Mouse (Mus musculus) erythroblast, embryonic 14.5 days (primary cell): ENCODE results near the gene 1700010I14Rik.

Experiments
- GATA1 ChIP-seq: IDR thresholded peaks from 2 replicates; pipeline ENCODE4 v1.6.1; 2012; ENCODE audit warnings: low read length, inconsistent platforms, mixed read lengths
- TAL1 ChIP-seq: IDR thresholded peaks from 3 replicates; pipeline ENCODE4 v1.6.1; 2012; ENCODE audit warnings: low read length, inconsistent platforms, mixed read lengths

DNA sequence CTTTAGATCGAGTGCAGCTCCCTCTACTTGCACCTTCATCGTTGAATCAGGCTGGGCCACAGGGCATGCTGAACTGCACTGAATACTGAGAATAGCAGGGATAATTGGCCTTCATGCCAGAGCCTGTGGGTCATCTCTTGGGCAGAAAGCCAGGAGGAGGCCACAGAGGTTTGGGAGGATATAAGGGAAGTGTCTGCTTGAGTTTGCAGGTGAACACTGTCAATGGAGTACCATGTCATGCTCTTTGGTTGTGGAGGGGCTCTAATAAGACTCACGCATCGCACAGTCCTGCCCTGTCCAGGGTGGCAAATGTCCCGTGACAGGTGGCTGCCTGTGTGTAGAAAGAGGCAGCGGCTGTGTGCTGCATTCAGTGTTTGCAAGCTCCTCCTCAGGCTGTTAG is 30.0 kb upstream of the 1700010I14Rik start:
- TF ChIP-seq GATA1 (no peak), TAL1 (no peak)
